Mouse (Mus musculus) stomach, postnatal 0 days (tissue): ENCODE results near the gene Vmn1r25. TPM values are rescaled to one million over a fixed set of nuclear protein-coding genes. Genes with fewer than 3 reads are reported as not detected.
"Not testable (repeated sequence)": the region's sequence is repeated elsewhere in the genome, so short reads cannot be mapped to it uniquely, and the experiment has no call there.

Source experiments
- ATAC-seq: fragments of 200-750 bp; cut with Nextera tagmentation; 2 replicates; pipeline ENCODE4 v1.8.0; 2017; ENCODE audit not compliant: low FRiP score, low TSS enrichment
- DNase-seq: peaks from one replicate; pipeline ENCODE4 v3.0.0-alpha.2; 2016; ENCODE audit warnings: low spot score
- H3K27ac ChIP-seq: fragments of 300-500 bp; sonication (generic); replicated peaks from 2 replicates; pipeline ENCODE4 v1.5.1; 2014; ENCODE audit warnings: mild to moderate bottlenecking, control low read depth
- H3K27me3 ChIP-seq: fragments of 300-500 bp; sonication (generic); 2 replicates; pipeline ENCODE4 v1.6.1; 2014; ENCODE audit warnings: low read length; ENCODE audit not compliant: control insufficient read depth, insufficient read depth
- H3K36me3 ChIP-seq: fragments of 300-500 bp; sonication (generic); 2 replicates; pipeline ENCODE4 v1.6.1; 2014; ENCODE audit warnings: low read length, mixed read lengths; ENCODE audit not compliant: control insufficient read depth, insufficient read depth
- H3K4me1 ChIP-seq: fragments of 300-500 bp; sonication (generic); replicated peaks from 2 replicates; pipeline ENCODE4 v1.6.1; 2014; ENCODE audit warnings: antibody characterized with exemption; ENCODE audit not compliant: control insufficient read depth, insufficient read depth
- H3K4me2 ChIP-seq: fragments of 300-500 bp; sonication (generic); replicated peaks from 2 replicates; pipeline ENCODE4 v1.6.1; 2014; ENCODE audit warnings: low read depth, mild to moderate bottlenecking, control low read depth, moderate library complexity
- H3K4me3 ChIP-seq: fragments of 300-500 bp; sonication (generic); 2 replicates; pipeline ENCODE4 v1.5.1; 2014; ENCODE audit warnings: low read depth, low read length, control low read depth
- H3K9ac ChIP-seq: fragments of 300-500 bp; sonication (generic); 2 replicates; pipeline ENCODE4 v1.6.1; 2014; ENCODE audit warnings: mild to moderate bottlenecking, low read length, control low read depth, mixed read lengths
- H3K9me3 ChIP-seq: fragments of 300-500 bp; sonication (generic); 2 replicates; pipeline ENCODE4 v1.6.1; 2016; ENCODE audit warnings: low read length; ENCODE audit not compliant: control insufficient read depth
- CTCF ChIP-seq: IDR thresholded peaks from 2 replicates; pipeline ENCODE4 v1.5.1; 2016; ENCODE audit warnings: antibody characterized with exemption, low read depth, mild to moderate bottlenecking, moderate library complexity
- EP300 ChIP-seq: optimal IDR thresholded peaks from 2 replicates; pipeline ENCODE3; 2016; ENCODE audit warnings: antibody characterized with exemption
- WGBS: fragments of 180-500 bp; shearing (Covaris S2); extraction: QIAGEN DNeasy Blood & Tissue Kit; methylation state at CpG from one replicate; pipeline ENCODE4 v1.1.7; 2014; 5-methylcytosine and 5-hydroxymethylcytosine counted together
- polyA plus RNA-seq: library from polyadenylated mRNA; unstranded; fragments of >200 nt; fragmentation: Nextera tagmentation; extraction: Ambion mirVana; gene quantifications from 2 replicates; pipeline ENCODE4 v1.2.1, GENCODE M21; 2015

The Vmn1r25 gene
- polyA plus RNA-seq = not detected in 2 replicates

DNA sequence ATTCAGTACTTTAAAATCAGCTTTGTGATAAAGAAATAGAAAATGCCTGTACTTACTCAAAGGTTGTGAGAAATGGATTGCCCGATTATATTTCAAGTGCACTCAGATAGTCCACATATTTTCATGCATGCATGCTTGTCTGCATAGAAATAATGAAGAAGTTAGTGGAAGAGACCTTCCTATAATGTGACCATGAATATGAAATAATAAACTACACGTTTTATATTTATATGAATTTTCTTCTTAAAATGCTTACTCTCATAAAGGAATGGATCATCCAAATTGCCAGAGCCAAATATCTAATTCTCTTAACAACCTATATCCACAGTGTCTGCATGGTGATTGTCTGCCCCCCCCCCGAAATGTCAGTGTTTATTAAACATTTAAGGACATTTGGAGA is at the start of gene Vmn1r25:
TSS of gene Vmn1r25 (minus strand) at position 101 of the 400 bp plus-strand sequence.
- no peaks in the 10 kb centered on the region for H3K27me3 ChIP-seq
- no peaks in the 10 kb centered on the region for H3K4me1 ChIP-seq
- no peak within 1 kb of the TSS for H3K4me3 ChIP-seq
- DNase-seq = no peak
- no peak within 1 kb of the TSS for H3K9ac ChIP-seq
- no peak within 1 kb of the TSS for H3K4me2 ChIP-seq
- no peak within 1 kb of the TSS for H3K27ac ChIP-seq
- WGBS = 61% methylated on average over 3 of the region's 3 CpGs
- TF ChIP-seq CTCF = no peak
- TF ChIP-seq EP300 = no peak
- ATAC-seq = no peak
- H3K36me3 ChIP-seq = no peaks in the 10 kb centered on the region
- no peaks in the 10 kb centered on the region for H3K9me3 ChIP-seq

DNA sequence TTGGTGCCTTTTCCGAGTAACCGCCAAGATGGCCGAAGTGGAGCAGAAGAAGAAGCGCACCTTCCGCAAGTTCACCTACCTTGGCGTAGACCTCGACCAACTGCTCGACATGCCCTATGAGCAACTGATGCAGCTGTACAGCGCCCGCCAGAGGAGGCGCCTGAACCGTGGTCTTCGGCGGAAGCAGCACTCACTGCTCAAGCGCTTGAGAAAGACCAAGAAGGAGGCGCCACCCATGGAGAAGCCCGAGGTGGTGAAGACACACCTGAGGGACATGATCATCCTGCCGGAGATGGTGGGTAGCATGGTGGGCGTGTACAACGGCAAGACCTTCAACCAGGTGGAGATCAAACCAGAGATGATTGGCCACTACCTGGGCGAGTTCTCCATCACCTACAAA is 36.9 kb upstream of the Vmn1r25 start:
- not testable (repeated sequence) for DNase-seq, H3K9ac ChIP-seq, H3K4me2 ChIP-seq, H3K4me1 ChIP-seq, ATAC-seq, H3K27ac ChIP-seq, H3K4me3 ChIP-seq, H3K9me3 ChIP-seq, H3K27me3 ChIP-seq, H3K36me3 ChIP-seq
- 91% methylated on average over 20 of the region's 21 CpGs for WGBS

DNA sequence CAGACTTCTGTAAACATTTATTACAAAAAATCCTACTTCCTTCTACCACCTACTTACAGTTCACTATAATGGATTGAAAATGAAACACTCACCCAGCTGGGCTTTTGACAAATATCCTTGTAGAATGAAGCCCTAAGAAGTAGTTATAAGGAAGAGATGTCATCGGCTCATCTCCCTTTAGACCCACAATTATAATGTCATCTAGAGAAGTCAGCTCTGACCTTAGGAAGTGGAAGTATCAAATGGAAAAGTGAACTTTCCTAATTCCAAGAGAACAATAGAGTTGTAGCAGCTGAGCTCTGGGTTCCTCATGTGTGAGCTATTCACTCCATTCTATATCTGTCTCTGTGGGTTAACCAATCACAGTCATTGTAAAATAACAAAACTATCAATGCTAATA is 34.4 kb upstream of the Vmn1r25 start, which contains the start of gene Vmn1r26:
TSS of gene Vmn1r26 (minus strand) at position 101 of the 400 bp plus-strand sequence.
- 88% methylated on average over 1 of the region's 1 CpGs for WGBS

DNA sequence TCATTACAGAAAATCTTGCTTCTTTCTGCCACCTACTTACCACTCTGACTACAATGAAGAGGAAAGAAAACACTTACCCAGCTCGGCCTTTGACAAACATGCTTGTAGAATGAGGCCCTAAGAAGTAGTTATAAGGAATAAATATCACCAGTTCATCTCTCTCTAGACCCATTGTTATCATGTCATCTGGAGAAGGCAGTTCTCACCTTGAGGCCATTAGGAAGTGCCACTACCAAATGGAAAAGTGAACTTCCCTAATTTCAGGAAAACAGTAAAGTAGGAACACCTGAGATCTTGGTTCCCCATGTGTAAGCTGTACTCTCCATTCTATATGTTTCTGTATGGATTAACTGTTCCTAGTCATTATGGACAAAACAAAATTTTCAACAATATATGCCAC is 19.2 kb downstream of the Vmn1r25 start, which contains the start of gene Vmn1r24:
TSS of gene Vmn1r24 (minus strand) at position 101 of the 400 bp plus-strand sequence.
- not testable (repeated sequence) for H3K36me3 ChIP-seq, H3K4me3 ChIP-seq, H3K9ac ChIP-seq, H3K4me1 ChIP-seq, H3K27me3 ChIP-seq, ATAC-seq, DNase-seq, H3K4me2 ChIP-seq, H3K27ac ChIP-seq, H3K9me3 ChIP-seq
- 63% methylated on average over 1 of the region's 1 CpGs for WGBS

More for the DNA sequence above, 34.4 kb upstream of the Vmn1r25 start, which contains the start of gene Vmn1r26:
- no peak for ATAC-seq
- Histone ChIP-seq H3K27ac (no peak within 1 kb of the TSS), H3K9ac (no peak within 1 kb of the TSS), H3K36me3 (no peaks in the 10 kb centered on the region), H3K27me3 (no peaks in the 10 kb centered on the region), H3K4me1 (no peaks in the 10 kb centered on the region), H3K4me2 (no peak within 1 kb of the TSS), H3K9me3 (no peaks in the 10 kb centered on the region), H3K4me3 (no peak within 1 kb of the TSS)
- no peak for DNase-seq
- no peak for TF ChIP-seq EP300
- TF ChIP-seq CTCF = no peak

Other genes with a start within 250 kb of the Vmn1r25 start
- 24.3 and 28.4 TPM in 2 replicates for gene Vopp1, start 155.7 kb downstream of the Vmn1r25 start, polyA plus RNA-seq
- gene Vmn1r21, start 130.5 kb downstream of the Vmn1r25 start, polyA plus RNA-seq = not detected in 2 replicates
- not detected in 2 replicates for gene Vmn1r22, start 72.8 kb downstream of the Vmn1r25 start, polyA plus RNA-seq
- gene Vmn1r23, start 54.0 kb downstream of the Vmn1r25 start, polyA plus RNA-seq = not detected in 2 replicates
- not detected in 2 replicates for gene Vmn1r24, start 19.3 kb downstream of the Vmn1r25 start, polyA plus RNA-seq
- not detected in 2 replicates for gene Vmn1r26, start 34.3 kb upstream of the Vmn1r25 start, polyA plus RNA-seq
- not detected in 2 replicates for gene Vmn1r27, start 238.0 kb upstream of the Vmn1r25 start, polyA plus RNA-seq